Mouse (Mus musculus) lung, postnatal 0 days (tissue): Measurements from ENCODE around the gene 4930404N11Rik.

Source experiments
- CTCF ChIP-seq: IDR thresholded peaks from 2 replicates; pipeline ENCODE4 v1.5.1; 2016; ENCODE audit warnings: antibody characterized with exemption, mild to moderate bottlenecking
- EP300 ChIP-seq: IDR thresholded peaks from 2 replicates; pipeline ENCODE4 v1.6.1; 2016; ENCODE audit warnings: antibody characterized with exemption, mild to moderate bottlenecking, control low read depth

GRCm38 (mm10) chr10:81356352-81356990, 9.1 kb downstream of the 4930404N11Rik start:
- TF ChIP-seq CTCF, result no peak
- TF ChIP-seq EP300, result no peak
